Mouse (Mus musculus) stomach, embryonic 16.5 days (tissue): ENCODE measurements around the gene Adarb2. TPM values are rescaled to one million over a fixed set of nuclear protein-coding genes. Genes with fewer than 3 reads are reported as not detected.

Experiments used
- ATAC-seq: fragments of 200-750 bp; cut with Nextera tagmentation; 2 replicates; pipeline ENCODE4 v1.8.0; 2017; ENCODE audit warnings: moderate number of reproducible peaks, moderate TSS enrichment; ENCODE audit not compliant: insufficient read depth, low FRiP score
- H3K27ac ChIP-seq: fragments of 300-500 bp; sonication (generic); 2 replicates; pipeline ENCODE4 v1.5.1; 2014; ENCODE audit warnings: low read length
- H3K27me3 ChIP-seq: fragments of 300-500 bp; sonication (generic); 2 replicates; pipeline ENCODE4 v1.6.1; 2014; ENCODE audit warnings: low read length, control low read depth, mixed read lengths; ENCODE audit not compliant: control insufficient read depth, insufficient read depth
- H3K36me3 ChIP-seq: fragments of 300-500 bp; sonication (generic); 2 replicates; pipeline ENCODE4 v1.6.1; 2014; ENCODE audit warnings: low read length; ENCODE audit not compliant: control insufficient read depth, insufficient read depth
- H3K4me1 ChIP-seq: fragments of 300-500 bp; sonication (generic); 2 replicates; pipeline ENCODE4 v1.6.1; 2014; ENCODE audit warnings: low read length, control low read depth, mixed read lengths; ENCODE audit not compliant: control insufficient read depth, insufficient read depth
- H3K4me2 ChIP-seq: fragments of 300-500 bp; sonication (generic); 2 replicates; pipeline ENCODE4 v1.6.1; 2014; ENCODE audit warnings: low read depth, low read length, mixed read lengths
- H3K4me3 ChIP-seq: fragments of 300-500 bp; sonication (generic); replicated peaks from 2 replicates; pipeline ENCODE4 v1.5.1; 2014; ENCODE audit warnings: mild to moderate bottlenecking, low read length
- H3K9ac ChIP-seq: fragments of 300-500 bp; sonication (generic); 2 replicates; pipeline ENCODE4 v1.6.1; 2014; ENCODE audit warnings: low read length
- H3K9me3 ChIP-seq: fragments of 300-500 bp; sonication (generic); replicated peaks from 2 replicates; pipeline ENCODE4 v1.6.1; 2016; ENCODE audit warnings: low read length, control low read depth; ENCODE audit not compliant: control insufficient read depth
- WGBS: fragments of 180-500 bp; shearing (Covaris S2); extraction: QIAGEN DNeasy Blood & Tissue Kit; methylation state at CpG from one replicate; pipeline ENCODE4 v1.1.7; 2014; 5-methylcytosine and 5-hydroxymethylcytosine counted together
- polyA plus RNA-seq: library from polyadenylated mRNA; unstranded; fragments of >200 nt; fragmentation: Nextera tagmentation; extraction: Ambion mirVana; gene quantifications from 2 replicates; pipeline ENCODE4 v1.2.1, GENCODE M21; 2015

Adarb2 gene
- polyA plus RNA-seq, 1 experiment from 2014 or later = 0.58 TPM

- ATAC-seq = no peak
- Histone ChIP-seq H3K4me3 (no peak overlapping the region), H3K36me3 (no peaks in the 10 kb centered on the region), H3K4me2 (no peak overlapping the region), H3K4me1 (no peaks in the 10 kb centered on the region), H3K27me3 (no peaks in the 10 kb centered on the region), H3K27ac (no peak overlapping the region), H3K9ac (no peak overlapping the region), H3K9me3 (no peaks in the 10 kb centered on the region)
- 76% methylated on average over 6 of the region's 6 CpGs for WGBS
These were observed 510.7 kb downstream of the Adarb2 start for GRCm38 (mm10) chr13:8713377-8713776.

DNA sequence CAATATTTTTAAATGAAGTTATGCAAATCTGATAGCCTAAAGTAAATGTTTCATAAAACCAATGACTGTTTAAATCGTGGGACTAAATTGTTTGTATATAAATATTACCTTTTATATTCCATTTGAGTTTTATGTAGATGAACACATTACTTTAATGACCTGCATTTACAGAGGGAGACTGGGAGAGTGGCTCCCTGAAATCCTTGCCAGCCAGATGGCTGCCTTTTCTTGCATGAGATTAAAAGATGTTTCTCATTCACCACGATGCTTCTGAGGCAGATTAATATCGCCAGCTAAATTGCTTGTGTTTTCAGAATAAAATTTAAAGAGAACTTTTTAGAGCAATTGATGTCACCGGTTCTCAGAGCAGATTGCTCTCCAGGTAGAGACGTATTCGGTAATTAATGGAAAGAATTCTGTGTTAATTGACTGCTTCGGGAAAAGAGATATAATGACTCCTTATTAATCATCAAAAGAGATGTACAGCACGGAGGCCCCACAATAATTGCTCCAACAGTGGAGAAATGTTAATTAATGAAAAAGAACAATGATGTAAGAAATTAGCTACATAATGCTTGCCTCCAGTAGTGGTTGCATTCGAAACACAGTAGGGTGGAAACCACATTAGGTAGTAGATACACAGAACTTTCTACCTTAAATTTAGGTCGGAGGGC is 527.4 kb downstream of the Adarb2 start:
- WGBS = 86% methylated on average over 10 of the region's 10 CpGs
- Histone ChIP-seq H3K9me3 (no peaks in the 10 kb centered on the region), H3K4me2 (no peak overlapping the region), H3K4me1 (no peaks in the 10 kb centered on the region), H3K4me3 (no peak overlapping the region), H3K27me3 (no peaks in the 10 kb centered on the region), H3K27ac (no peak overlapping the region), H3K36me3 (no peaks in the 10 kb centered on the region), H3K9ac (no peak overlapping the region)
- no peak for ATAC-seq

GRCm38 (mm10) chr13:8737139-8737865 is 534.6 kb downstream of the Adarb2 start:
- Histone ChIP-seq H3K4me3 (no peak overlapping the region), H3K4me1 (no peaks in the 10 kb centered on the region), H3K27me3 (no peaks in the 10 kb centered on the region), H3K9ac (no peak overlapping the region), H3K4me2 (no peak overlapping the region), H3K9me3 (no peaks in the 10 kb centered on the region), H3K27ac (no peak overlapping the region), H3K36me3 (no peaks in the 10 kb centered on the region)
- no peak for ATAC-seq
- WGBS = 64% methylated on average over 5 of the region's 5 CpGs

DNA sequence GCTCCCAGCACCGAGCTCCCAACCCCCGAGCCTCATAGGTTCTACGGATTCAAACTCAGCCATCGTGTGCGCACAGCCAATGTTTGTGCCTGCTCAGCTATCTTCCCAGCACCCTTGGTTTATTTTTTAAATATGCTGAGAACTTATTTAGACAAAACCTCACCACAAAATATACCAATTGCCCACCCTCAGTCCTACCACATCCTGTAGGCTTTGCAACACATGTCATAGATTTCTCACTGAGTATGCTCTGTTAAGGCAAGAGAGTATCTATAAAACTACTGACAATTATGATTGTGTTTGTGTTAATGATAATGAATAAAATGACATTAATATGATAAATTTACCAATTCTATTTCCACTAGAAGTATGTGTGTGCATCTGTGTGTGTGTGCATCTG is 540.1 kb downstream of the Adarb2 start:
- Histone ChIP-seq H3K27ac (no peak overlapping the region), H3K27me3 (no peaks in the 10 kb centered on the region), H3K4me3 (no peak overlapping the region), H3K4me2 (no peak overlapping the region), H3K9me3 (no peaks in the 10 kb centered on the region), H3K36me3 (no peaks in the 10 kb centered on the region), H3K9ac (no peak overlapping the region), H3K4me1 (no peaks in the 10 kb centered on the region)
- 92% methylated on average over 5 of the region's 5 CpGs for WGBS
- no peak for ATAC-seq

- Histone ChIP-seq H3K4me3 (no peak overlapping the region), H3K27ac (no peak overlapping the region), H3K9me3 (no peaks in the 10 kb centered on the region), H3K4me2 (no peak overlapping the region), H3K27me3 (no peaks in the 10 kb centered on the region), H3K9ac (no peak overlapping the region), H3K36me3 (no peaks in the 10 kb centered on the region), H3K4me1 (no peaks in the 10 kb centered on the region)
- ATAC-seq = no peak
- 61% methylated on average over 3 of the region's 3 CpGs for WGBS
These were observed 541.9 kb downstream of the Adarb2 start for GRCm38 (mm10) chr13:8744565-8744964.

DNA sequence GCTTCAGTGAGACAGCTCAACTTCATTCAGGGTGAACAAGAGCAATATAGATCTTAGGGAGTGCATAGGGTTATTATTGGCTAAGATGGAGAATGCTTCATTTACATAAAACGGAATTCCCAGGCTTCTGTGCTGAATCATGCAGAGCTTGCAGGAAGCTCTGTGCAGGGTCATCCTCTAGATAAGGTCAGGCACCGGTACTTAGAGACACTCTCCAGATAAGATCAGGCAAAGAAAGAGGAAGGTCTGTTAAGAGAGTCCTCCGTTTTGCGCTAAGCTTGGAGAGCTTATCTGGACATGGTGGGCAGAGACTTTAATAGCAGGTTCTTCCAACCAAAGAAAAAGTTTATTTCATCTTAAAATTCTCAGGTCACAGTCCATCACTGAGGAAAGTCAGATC is 542.9 kb downstream of the Adarb2 start:
- Histone ChIP-seq H3K36me3 (no peaks in the 10 kb centered on the region), H3K27me3 (no peaks in the 10 kb centered on the region), H3K9me3 (no peaks in the 10 kb centered on the region), H3K27ac (no peak overlapping the region), H3K4me3 (no peak overlapping the region), H3K4me1 (no peaks in the 10 kb centered on the region), H3K4me2 (no peak overlapping the region), H3K9ac (no peak overlapping the region)
- WGBS = 66% methylated on average over 4 of the region's 4 CpGs
- ATAC-seq = no peak

- Histone ChIP-seq H3K27me3 (no peaks in the 10 kb centered on the region), H3K9ac (no peak overlapping the region), H3K27ac (no peak overlapping the region), H3K36me3 (no peaks in the 10 kb centered on the region), H3K4me1 (no peaks in the 10 kb centered on the region), H3K4me3 (no peak overlapping the region), H3K9me3 (no peaks in the 10 kb centered on the region), H3K4me2 (no peak overlapping the region)
- 86% methylated on average over 6 of the region's 6 CpGs for WGBS
- no peak for ATAC-seq
These were observed 546.8 kb downstream of the Adarb2 start for GRCm38 (mm10) chr13:8749451-8749850.

GRCm38 (mm10) chr13:8760940-8761339 is 558.3 kb downstream of the Adarb2 start:
- no peak overlapping the region for H3K4me3 ChIP-seq
- no peaks in the 10 kb centered on the region for H3K4me1 ChIP-seq
- no peak for ATAC-seq
- 43% methylated on average over 8 of the region's 8 CpGs for WGBS
- H3K27ac ChIP-seq = no peak overlapping the region
- no peaks in the 10 kb centered on the region for H3K36me3 ChIP-seq
- H3K9ac ChIP-seq = no peak overlapping the region
- H3K9me3 ChIP-seq = no peaks in the 10 kb centered on the region
- H3K4me2 ChIP-seq = no peak overlapping the region
- H3K27me3 ChIP-seq = no peaks in the 10 kb centered on the region

DNA sequence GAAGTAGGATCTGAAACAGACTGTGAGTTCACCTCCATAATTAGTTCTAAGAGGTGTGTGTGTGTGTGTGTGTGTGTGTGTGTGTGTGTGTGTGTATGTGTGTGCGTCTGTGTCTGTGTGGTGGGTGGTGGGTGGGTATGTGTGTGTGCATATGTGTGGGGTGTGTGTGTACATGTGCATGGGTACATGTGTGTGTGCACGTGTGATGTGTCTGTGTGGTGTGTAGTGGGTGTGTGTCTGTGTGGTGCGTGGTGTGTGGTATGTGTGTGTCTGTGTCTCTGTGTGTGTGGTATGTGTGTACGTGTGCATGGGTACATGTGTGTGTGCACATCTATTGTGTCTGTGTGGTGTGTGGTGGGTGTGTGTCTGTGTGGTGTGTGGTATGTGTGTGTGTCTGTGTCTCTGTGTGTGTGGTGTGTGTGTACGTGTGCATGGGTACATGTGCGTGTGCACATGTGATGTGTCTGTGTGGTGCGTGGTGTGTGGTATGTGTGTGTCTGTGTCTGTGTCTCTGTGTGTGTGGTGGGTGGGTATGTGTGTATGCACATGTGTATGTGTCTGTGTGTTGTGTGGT is 567.1 kb downstream of the Adarb2 start:
- ATAC-seq = no peak

More for the DNA sequence above, 567.1 kb downstream of the Adarb2 start:
- H3K9me3 ChIP-seq = no peaks in the 10 kb centered on the region
- WGBS = 93% methylated on average over 7 of the region's 7 CpGs
- H3K27ac ChIP-seq = no peak overlapping the region
- no peaks in the 10 kb centered on the region for H3K27me3 ChIP-seq
- H3K36me3 ChIP-seq = no peaks in the 10 kb centered on the region
- no peak overlapping the region for H3K4me3 ChIP-seq
- H3K4me2 ChIP-seq = no peak overlapping the region
- H3K4me1 ChIP-seq = no peaks in the 10 kb centered on the region
- H3K9ac ChIP-seq = no peak overlapping the region
